Mouse (Mus musculus) NIH3T3 (cell line): ENCODE data around the gene Kbtbd13.

Experiments
- DNase-seq: peaks from one replicate; pipeline ENCODE4 v3.0.0-alpha.2; 2012; ENCODE audit warnings: low read depth

The Kbtbd13 gene

DNA sequence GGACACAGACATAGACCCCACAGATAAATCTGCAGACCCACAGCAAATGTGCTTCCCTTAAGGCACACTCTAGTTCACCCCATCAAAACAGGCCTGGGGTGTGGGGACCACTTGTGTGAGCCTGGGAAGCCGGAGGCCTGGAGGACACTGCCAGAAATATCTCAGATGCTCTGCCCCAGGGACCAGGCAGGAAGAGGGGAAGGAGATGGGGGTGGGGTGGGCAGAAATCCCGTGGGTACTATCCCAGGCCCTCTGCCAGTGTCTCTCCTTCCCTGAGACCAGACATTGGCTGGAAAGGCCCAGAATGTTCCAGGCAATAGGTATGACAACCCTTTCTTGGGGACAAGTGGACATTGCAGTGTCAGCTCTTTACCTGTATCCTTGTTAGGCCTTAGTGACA lies 2.2 kb upstream of the Kbtbd13 start:
- DNase-seq: no peak

DNA sequence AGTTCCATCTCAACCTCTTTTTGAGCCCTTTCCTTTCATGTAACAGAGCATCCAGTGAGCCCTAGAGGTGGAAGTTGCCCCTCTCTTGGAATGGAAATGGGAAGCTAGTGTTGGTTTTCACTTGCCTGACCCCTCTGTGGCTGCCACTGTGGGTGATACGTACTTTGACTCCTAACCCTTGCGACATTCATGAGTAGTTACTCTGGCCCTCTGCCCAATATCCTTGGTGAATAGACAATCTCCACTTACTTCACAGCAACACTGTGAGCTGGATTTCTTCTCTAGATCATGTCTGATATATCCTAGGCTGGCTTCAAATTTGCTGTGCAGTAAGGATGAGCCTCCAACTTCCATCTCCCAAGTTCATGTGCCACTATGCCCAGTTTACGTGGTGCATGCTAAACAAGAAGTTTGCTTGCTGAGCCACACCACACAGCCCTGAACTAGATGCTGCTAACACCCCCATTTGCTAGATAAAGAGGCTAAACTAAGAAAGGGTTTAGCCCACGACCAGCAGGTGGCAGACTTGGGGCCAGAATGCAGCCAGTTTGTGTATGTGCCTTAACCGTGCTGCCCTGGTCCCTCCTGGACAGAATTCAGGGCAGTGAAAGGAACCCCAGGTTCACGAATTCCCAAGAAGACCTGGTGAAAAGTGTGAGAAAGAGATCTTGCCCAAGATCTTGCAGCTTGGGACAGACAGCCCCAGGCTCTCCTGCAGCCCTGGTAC lies 1.3 kb upstream of the Kbtbd13 start:
- DNase-seq: peak; percentile 82

DNA sequence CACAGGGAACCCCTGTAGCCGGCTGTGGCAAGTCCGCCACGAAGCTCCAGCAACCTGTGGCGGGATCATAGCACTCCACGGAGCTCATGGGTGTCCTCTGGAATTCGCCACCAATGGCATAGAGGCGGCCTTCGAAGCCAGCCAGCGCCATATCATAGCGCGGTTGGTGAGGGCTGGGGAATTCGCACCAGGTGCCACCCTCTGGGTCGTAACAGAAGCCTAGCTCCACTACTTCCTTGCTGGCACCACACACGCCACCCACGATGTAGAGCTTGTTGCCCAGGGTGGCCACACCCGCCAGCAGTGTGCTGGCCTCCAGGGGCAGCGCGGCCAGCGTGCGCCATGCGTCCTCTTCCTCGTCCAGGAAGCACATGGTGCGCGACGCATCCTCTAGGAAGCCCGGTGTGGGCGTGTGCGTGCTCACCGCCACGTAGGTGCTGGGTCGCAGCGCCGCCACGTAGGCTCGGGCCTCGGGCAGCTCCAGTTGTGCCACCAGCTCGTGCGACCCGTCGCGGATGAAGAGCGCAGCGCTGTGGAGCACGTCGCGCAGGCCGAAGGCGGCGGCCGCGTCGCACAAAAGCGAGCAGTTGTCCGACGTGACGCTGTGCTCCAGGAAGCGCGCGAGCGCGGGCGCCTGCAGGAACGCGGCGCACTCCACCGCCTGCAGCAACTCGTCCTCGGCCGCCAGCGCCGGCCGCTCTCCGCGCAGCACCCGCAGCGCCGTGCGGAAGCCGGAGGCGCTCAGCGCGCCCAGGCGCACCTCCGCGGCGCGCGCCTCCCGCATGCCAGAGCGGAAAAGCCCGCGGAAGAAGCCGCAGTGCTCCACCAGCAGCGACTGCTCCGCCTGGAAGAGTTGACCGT lies 470 bp downstream of the Kbtbd13 start:
- no peak for DNase-seq

DNA sequence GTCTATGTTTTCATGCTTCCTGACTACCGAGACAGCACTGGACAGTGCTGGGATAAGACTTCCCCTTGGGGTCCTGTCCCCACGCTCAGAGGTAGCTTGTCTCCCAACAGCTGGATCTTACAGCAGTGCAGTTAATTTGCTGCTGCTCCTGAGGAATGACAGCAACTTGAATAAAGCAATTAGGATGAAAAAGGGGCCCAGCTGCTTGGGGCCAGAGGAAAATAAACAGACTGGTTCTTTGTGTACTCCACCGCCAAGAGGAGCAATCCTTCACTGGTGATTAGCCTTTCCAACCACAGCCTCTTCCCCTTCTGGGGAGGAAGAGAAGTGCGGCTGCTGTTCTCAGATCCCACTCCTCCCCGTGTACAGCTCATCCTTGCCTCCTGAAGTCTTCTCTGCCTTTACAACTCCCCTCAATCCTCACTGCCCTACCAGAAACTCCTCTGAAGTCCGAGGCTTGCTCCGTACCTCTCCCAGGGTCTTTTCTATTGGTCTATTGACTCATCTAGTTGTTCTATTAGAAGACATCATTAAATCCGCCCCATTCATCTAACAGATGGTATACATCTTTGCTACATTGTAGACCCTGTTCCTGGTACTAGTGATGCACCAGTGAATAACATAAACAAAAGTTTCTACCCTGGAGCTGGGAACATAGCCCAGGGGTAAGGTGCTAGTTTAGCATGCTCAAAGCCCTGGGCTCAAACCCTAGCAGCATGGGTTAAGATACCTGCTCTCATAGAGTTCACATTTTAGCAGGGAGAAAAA lies 4.9 kb downstream of the Kbtbd13 start:
- DNase-seq: peak; percentile 8

DNA sequence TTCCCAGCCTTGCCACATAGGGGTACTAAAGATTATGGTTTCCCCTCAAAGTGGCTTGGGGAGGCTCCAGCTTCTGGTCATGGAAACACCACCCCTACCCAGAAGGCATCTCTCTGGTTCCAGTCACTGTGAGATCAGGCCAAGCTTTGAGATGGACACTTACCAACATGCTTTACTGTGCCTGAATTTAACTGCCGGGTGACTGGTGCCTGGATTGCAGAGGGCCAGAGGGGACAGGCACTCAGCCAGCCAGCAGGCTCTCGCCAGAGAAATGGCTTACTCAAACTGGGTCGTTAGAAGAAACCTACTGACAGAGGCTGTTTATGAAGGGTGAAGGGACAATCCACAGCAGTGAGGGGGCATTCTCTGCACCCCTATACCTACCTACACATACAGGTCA lies 7.2 kb downstream of the Kbtbd13 start:
- DNase-seq: no peak

DNA sequence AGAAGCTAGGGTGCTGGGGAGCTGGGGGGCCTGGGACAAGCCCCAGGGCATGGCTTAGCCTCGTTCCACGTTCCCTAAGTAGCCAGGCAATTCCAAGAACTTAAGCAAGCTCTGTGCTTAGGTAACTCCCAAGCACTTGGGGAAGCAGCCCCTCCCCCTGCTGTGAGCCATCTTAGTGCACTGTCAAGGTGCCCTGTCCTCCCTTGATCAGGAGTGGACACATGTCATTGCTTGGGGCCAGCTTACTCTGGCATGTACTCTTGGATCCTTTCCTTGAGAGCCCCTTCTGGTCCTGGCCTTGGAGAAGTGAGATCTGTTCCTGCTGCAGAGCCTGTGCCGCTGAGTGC lies 8.7 kb downstream of the Kbtbd13 start:
- no peak for DNase-seq

DNA sequence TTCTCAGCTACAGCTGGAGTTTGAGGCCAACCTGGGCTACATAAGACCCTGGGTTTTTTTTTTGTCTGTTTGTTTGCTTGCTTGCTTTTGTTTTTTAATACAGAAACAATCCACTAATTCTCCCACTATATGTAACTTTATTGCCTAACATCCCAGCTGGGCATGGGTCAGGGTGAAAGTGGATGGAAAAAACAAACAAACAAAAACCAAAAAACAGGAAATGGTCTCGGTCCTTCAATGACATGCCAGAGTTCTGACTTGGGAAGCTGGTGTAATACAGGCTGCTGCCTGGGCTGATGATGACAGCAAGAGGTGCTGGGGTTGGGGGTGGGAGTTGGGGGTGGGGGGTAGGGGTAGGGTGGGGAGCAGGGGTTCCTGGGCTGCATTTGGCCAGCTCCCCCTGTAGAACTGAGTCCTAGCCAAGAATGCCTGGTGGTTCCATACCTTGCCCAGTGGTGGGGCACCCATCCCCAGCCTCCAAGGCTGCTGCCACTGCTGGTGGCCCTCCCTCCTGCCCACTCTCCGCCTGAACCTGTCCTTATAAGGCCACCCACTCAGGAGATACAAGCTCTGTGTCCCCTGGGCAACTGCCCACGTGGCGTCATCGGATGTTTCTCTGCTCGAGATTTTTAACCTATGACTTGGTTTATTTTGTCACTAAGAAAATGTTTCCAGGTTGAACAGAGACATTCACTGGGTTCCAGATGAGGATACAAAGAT lies 9.3 kb downstream of the Kbtbd13 start:
- DNase-seq: no peak

DNA sequence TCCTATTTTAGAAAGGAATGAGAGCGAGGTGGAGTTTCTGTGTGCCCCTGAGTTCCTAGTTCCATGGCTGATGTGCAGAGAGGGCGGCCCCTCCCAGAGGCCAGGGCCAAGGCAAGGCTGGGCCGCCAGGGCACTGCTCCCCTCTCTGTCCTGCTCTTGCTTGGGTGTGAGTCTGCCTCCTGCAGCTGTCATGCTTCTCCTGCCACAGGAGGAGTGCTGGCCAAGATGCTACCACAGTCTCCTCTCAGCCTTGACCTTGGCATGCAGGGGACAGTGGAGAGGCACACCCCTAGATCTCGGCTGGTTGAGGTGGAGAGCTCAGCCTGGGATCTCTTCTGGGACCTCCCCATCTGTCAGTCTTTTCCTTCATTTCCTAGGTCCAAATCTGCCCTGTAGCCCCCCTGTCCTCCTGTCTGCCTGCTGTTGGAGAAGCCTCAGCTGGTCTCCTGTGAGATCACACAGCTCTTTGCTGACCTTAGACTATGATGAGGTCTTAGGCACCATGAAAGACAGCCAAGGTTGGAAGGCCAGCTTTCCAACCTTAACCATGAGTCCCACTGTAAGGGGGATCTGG lies 10.3 kb downstream of the Kbtbd13 start:
- no peak for DNase-seq

DNA sequence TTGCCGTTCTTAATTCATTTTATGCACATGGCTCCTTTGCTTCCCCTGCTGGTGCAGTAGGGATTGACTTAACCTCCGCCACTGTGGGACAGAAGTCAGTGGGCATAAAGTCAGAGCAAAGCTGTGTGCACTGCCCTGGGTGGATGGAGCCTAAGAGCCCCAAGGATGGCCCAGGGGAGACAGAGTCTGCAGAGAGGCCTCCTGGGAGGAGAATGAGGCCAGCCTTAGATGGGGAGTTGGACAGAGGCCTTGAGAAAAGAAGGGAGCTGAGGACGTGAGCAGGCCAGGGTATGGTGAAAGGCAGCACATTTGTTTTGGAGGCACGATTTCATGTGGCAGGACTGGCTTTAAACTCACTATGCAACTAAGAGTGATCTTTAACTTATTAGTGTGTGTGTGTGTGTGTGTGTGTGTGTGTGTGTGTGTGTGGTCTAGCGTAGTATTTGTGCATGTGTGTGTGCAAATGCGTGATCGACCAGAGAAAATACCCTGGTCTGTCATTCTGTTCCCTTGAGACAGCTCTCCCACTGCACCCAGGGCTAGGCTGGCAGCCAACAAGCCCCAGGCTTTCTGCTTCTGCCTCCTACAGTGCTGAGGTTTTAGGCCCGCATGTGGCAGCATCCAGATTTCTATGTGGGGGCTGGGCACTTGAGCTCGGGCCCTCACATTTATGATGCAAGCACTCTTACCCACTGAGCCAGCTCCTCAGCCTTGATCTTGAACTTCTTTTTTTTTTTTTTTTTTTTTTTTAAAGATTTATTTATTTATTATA lies 16.1 kb downstream of the Kbtbd13 start:
- peak; percentile 16 for DNase-seq

DNA sequence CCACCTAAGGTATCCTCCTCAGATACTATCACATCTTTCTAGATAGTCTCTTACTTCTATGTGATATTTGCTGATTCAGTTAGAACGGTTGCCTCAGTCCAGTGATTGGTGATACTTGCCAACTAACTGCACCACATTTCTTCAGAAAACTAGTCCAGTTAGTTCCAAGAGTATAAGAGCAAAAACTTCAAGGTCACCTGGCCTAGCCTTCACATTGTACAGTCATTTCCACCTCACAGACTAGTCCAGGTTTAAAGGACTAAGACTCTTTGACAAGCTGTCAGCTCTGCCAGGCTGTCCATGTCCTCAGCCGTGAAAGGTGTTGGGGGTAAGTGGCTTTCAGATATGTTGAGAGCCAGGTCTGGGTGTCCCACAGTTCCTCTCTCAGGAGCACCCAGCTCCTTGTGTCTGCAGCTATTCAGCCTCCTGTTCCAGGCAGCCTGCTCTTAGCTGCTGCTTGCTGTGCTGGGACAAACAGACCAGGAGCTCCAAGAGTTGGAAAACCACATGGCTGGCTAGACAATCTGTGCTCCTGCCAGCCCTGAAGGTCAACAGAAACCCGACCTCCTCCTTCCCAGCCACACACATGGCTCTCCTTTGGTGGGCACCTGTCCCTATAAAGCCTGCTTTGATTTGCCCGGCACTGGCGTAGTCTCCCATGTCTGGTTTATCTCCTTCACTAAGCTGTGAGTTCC lies 16.8 kb downstream of the Kbtbd13 start:
- no peak for DNase-seq

DNA sequence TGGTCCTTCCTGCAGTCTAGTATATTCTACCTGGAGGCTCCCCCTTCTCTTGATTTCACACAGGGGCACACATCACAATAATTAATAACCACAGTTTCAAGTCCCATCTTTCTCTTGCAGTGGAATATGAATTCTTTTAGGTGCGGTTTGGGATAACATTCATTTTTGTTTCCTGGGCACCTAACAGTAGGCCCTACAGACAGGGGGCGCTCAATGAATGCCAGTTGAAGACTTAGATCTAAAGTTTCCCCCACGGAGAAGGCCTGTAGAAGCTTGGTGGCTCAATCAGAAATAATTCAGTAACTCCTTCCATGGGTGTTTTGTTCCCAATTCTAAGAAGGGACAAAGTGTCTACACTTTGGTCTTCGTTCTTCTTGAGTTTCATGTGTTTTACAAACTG lies 19.0 kb downstream of the Kbtbd13 start:
- DNase-seq: peak; percentile 58

DNA sequence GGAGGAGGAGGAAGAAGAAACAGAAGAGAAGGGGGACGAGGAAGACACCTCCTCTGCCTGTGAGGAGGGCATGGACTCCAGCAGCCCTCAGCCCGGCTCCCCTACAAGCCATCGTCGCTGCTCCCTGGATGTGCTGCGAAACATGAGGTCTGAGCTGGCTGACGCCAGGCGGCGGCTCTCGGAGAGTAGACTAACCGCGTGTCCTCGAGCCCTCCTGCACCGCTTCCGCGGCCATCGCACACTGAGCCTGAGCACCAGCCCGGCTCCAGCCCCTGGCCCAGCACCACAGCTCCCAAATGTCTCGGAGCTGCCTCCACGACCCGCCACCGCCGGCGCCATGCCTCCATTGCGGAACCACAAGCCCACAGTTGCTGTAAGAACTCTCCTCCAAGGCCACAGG lies 19.7 kb downstream of the Kbtbd13 start:
- no peak for DNase-seq

DNA sequence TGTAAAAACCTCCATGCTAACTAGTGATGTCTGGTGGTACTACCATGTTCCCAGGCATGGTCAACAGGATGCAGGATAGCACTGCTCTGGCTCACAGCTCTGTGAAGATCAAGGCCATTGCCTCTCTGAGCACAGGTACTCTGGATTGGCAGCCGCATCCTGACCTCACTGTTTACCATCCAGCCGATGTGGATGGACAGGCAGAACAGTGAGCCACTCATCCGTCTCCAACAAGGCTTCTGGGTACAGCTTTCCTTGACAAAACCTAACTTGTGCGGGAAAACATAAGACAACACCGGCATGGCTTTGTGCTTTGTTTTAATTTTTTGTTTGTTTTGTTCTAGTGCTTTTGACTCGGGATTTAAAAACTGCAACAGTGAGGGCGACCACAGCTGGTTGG lies 25.7 kb downstream of the Kbtbd13 start:
- no peak for DNase-seq

DNA sequence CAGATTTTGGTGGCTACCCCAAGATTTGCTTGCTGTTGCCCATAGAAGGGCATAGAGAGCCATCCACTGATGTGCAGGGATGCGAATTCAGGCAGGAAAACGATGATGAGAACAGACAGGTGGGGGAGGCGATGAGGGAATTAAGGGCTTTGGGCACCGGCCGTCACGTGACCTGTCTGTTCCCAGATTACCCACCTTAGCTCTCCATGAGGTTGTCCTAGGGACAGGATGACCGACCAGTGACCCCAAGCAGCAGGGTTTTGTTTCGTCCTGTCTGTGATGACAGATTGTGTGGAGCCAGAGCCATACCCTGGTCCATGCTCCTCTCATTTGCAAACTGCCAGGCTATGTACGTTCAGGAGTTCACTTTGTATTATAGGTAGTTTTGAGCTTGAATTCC lies 27.8 kb downstream of the Kbtbd13 start:
- no peak for DNase-seq

DNA sequence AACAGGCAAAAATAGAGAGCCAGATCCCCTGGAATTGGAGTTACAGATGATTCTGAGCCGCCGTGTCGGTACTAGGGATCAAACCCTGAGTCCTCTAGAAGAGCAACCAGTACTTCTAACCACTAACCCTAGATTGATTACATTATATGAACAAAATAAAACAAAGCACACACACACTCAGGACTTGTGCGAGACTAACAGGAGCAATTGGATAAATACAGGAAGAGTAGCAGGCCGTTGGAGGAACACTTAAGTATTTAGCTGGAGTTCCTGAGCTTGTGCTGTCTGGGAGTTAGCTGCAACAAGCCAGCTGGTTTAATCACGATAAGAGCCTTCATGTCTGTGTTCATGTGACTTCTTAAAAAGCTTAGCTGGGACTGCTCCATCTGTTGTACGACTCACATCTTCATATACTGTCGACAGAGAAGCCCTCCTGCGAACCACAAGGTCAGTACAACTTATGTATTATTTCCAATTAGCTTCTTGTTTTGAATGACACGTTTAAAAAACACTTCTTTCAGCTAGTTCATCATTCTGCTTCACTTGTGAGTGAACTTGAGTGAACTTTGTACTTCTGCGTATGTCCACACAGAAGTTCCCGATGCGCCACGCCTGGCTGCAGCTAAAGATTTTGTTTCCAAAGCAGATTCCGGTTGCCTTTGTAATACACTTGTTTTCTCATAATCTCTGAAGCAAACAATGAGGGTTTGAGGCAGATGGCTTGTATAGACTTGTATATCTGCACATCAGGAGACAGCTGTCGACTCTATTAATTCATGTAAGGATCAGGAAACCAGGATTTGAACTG lies 30.6 kb downstream of the Kbtbd13 start, which contains the start of gene Ubap1l:
TSS of gene Ubap1l (plus strand) at position 401 of the 808 bp plus-strand sequence.
- DNase-seq: no peak

DNA sequence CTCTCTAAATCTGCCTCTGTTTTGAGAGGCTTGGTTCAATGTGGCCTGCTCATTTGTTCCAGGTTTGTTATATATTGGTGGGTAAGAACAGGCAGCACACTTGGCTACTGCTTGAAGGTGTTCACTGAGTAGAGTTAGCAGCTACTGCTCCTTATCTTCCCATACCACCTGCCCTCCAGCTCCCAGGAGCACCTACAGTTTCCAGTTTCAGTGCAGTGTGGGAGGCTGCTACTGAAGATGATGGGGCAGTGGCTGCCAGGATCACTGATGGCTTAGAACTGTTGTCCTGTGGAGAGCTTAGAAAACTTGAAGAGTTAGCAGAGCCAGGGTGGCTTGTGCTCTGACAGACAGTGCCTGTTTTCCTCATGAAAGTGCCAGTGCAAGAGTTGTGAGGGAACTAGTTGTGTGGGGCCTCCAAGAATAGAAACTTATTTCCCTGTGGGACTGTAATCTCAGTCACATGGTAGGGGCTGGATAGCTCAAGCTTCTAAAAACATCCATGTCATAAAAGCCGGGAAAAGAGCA lies 32.4 kb downstream of the Kbtbd13 start:
- DNase-seq: no peak

DNA sequence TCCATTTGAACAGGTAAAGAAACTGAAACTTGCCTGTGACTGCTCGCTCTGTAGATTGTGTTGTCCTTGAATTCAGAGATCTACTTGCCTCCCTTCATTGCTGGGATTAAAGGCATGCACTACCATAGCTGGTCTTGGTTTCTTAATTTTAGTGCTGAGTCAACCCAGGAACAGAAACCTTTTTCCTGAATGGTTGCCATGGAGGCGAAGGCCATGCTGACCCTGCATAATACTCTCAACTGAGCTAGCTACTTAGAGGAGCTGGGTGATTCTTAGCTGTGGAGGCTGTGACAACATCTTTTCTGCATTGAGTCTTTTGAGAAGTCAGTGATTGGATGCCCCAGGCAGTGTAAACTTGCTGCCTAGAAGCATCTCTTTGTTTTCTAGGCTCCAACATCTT lies 34.5 kb downstream of the Kbtbd13 start:
- no peak for DNase-seq

DNA sequence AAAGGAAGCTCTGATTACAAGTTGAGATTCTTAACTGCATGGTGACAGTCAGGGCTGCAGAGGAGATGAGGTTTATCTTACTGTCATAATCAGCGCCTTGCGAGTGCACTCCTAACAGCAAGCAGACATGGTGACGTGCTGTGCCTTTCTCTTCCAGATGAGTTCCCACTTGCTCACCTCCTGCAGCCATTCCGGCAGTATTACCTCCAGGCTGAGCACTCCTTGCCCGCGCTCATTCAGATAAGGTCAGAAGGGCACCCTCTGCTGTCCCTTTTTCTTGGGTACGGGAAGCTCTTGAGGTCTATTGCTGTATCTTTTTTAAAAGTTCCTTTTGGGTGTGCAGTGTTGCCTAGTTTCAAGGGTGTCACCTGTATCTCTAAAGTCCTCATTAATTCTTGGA lies 34.9 kb downstream of the Kbtbd13 start:
- no peak for DNase-seq

DNA sequence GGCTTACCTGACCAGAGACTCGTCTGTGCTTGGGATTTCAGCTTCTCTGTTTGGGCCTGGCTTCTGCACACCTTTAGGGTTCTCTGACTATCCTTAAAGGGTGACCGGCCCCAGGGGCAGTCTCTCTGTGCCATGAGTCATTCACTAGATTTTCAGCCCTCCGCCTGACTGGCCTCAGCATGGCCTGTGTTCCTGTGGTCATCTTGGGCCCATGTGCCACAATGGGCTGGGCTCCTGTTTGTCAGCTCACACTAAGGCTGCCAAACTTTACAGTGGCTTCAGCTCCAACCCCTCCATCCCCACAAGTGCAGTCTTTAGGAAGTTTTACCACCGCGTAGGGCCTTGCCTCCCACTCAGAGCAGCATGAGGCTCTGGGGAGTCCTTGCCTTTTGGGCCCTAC lies 38.2 kb downstream of the Kbtbd13 start:
- no peak for DNase-seq
